Mouse (Mus musculus): ENCODE measurements at regions not wholly inside any gene's neighbourhood (a gene's known extent, or its start where the extent isn't known, plus 50 kb on each side); places are given as distances from the start of the nearest gene placed in this dataset.

- H3K27ac ChIP-seq (ENCODE audit: low read depth, low read length) = no peak overlapping the region
- H3K4me2 ChIP-seq (replicated peaks; ENCODE audit: low read depth) = no peak overlapping the region
- H3K36me3 ChIP-seq (ENCODE audit: control insufficient read depth, insufficient read depth) = no peaks in the 10 kb centered on the region
- ATAC-seq = no peak
- H3K4me1 ChIP-seq (replicated peaks; ENCODE audit: control insufficient read depth, insufficient read depth, low read length) = no peaks in the 10 kb centered on the region
- H3K27me3 ChIP-seq (replicated peaks; ENCODE audit: control insufficient read depth, insufficient read depth, low read length) = no peaks in the 10 kb centered on the region
- H3K4me3 ChIP-seq (ENCODE audit: low read depth, low read length) = no peak overlapping the region
- H3K9me3 ChIP-seq (ENCODE audit: control insufficient read depth) = no peaks in the 10 kb centered on the region
- no peak for TF ChIP-seq CTCF (IDR thresholded peaks at IDR 0.05; ENCODE audit: low read depth)
- no peak overlapping the region for H3K9ac ChIP-seq (ENCODE audit: low read depth, low read length)
- WGBS = 86% methylated on average over 2 of the region's 2 CpGs
Measured at GRCm38 (mm10) chr8:99591308-99592004, 175.2 kb upstream of the Cdh8 start.

DNA sequence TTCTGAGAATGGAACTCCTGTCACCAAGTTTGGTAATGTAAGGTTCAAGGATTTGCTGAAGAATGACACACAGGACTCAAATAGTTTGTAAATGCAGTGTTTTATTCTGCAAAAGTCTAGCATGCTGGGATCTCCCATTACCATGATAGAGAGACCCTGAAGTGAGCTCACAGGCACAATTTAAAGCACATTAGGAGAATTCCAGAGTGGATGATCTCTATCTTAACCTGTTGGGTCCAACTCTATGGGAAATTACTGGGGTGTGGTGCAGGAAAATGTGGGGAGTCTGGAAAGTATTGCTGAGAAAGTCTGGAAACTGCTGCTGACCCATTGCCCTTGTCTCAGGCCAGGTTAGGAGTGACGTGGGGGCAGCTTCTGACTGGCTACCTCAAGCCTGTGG, 127.8 kb upstream of the Cdh8 start:
- no peak for TF ChIP-seq CTCF (IDR thresholded peaks at IDR 0.05; ENCODE audit: low read depth)
- WGBS = 69% methylated on average over 1 of the region's 1 CpGs
- Histone ChIP-seq H3K9ac (ENCODE audit: low read depth, low read length) (no peak overlapping the region), H3K4me1 (replicated peaks; ENCODE audit: control insufficient read depth, insufficient read depth, low read length) (no peaks in the 10 kb centered on the region), H3K4me2 (replicated peaks; ENCODE audit: low read depth) (no peak overlapping the region), H3K36me3 (ENCODE audit: control insufficient read depth, insufficient read depth) (no peaks in the 10 kb centered on the region), H3K27me3 (replicated peaks; ENCODE audit: control insufficient read depth, insufficient read depth, low read length) (no peaks in the 10 kb centered on the region), H3K4me3 (ENCODE audit: low read depth, low read length) (no peak overlapping the region), H3K27ac (ENCODE audit: low read depth, low read length) (no peak overlapping the region), H3K9me3 (ENCODE audit: control insufficient read depth) (no peaks in the 10 kb centered on the region)
- ATAC-seq = no peak

GRCm38 (mm10) chr8:99532686-99533415, 116.6 kb upstream of the Cdh8 start:
- Histone ChIP-seq H3K9ac (ENCODE audit: low read depth, low read length) (no peak overlapping the region), H3K36me3 (ENCODE audit: control insufficient read depth, insufficient read depth) (no peaks in the 10 kb centered on the region), H3K4me1 (replicated peaks; ENCODE audit: control insufficient read depth, insufficient read depth, low read length) (no peaks in the 10 kb centered on the region), H3K9me3 (ENCODE audit: control insufficient read depth) (no peaks in the 10 kb centered on the region), H3K27ac (ENCODE audit: low read depth, low read length) (no peak overlapping the region), H3K4me2 (replicated peaks; ENCODE audit: low read depth) (no peak overlapping the region), H3K4me3 (ENCODE audit: low read depth, low read length) (no peak overlapping the region), H3K27me3 (replicated peaks; ENCODE audit: control insufficient read depth, insufficient read depth, low read length) (no peaks in the 10 kb centered on the region)
- no peak for TF ChIP-seq CTCF (IDR thresholded peaks at IDR 0.05; ENCODE audit: low read depth)
- ATAC-seq = no peak
- WGBS = 87% methylated on average over 8 of the region's 8 CpGs

DNA sequence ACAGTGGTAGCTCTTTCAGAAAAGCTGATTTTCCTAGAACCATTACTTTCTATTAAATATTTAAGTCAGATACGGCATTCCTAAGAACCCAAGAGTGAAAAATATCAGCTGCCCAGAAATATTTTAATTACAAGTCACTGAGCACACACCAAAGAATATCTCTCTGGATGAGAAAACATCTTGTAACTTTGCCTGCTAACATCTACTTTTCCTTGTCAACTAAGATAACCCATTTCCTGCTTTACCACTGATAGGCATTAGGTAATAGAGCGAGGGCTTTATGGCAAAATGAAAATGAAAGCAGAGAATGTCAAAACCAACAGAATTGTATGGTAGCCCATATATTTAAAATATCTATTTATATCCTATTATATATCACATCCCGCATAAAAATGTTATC, 85.8 kb upstream of the Cdh8 start:
- no peak overlapping the region for H3K4me3 ChIP-seq (ENCODE audit: low read depth, low read length)
- H3K9ac ChIP-seq (ENCODE audit: low read depth, low read length) = no peak overlapping the region
- no peak overlapping the region for H3K4me2 ChIP-seq (replicated peaks; ENCODE audit: low read depth)
- no peaks in the 10 kb centered on the region for H3K9me3 ChIP-seq (ENCODE audit: control insufficient read depth)
- H3K27ac ChIP-seq (ENCODE audit: low read depth, low read length) = no peak overlapping the region
- 84% methylated on average over 3 of the region's 3 CpGs for WGBS
- ATAC-seq = no peak
- no peak for TF ChIP-seq CTCF (IDR thresholded peaks at IDR 0.05; ENCODE audit: low read depth)
- H3K4me1 ChIP-seq (replicated peaks; ENCODE audit: control insufficient read depth, insufficient read depth, low read length) = no peaks in the 10 kb centered on the region
- H3K27me3 ChIP-seq (replicated peaks; ENCODE audit: control insufficient read depth, insufficient read depth, low read length) = no peaks in the 10 kb centered on the region
- H3K36me3 ChIP-seq (ENCODE audit: control insufficient read depth, insufficient read depth) = no peaks in the 10 kb centered on the region

Data from intestine, postnatal 0 days (tissue).